Mouse (Mus musculus): ENCODE measurements around the gene Clpb.

Gene Clpb

DNA sequence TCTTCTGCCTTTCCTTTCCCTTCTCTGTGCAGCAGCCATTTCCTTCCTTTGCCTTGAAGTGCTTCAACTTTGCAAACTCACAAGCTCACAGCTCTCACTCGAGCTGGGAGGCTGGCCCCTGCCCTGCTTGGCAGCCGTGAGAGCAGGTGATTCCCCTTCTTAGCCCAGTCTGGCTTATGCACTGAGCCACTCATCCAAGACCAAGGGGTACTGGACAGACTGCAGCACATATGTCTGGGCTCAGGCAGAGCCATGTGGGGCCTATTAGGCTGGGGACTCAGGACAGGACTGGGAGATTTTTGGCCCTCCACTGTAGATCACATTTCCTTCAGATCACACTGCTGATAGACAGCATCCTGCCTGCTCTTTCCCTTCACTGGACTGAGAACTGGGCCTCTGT, 10.1 kb downstream of the Clpb start:
- no peak for DNase-seq (ENCODE audit: low read depth, low spot score)

DNA sequence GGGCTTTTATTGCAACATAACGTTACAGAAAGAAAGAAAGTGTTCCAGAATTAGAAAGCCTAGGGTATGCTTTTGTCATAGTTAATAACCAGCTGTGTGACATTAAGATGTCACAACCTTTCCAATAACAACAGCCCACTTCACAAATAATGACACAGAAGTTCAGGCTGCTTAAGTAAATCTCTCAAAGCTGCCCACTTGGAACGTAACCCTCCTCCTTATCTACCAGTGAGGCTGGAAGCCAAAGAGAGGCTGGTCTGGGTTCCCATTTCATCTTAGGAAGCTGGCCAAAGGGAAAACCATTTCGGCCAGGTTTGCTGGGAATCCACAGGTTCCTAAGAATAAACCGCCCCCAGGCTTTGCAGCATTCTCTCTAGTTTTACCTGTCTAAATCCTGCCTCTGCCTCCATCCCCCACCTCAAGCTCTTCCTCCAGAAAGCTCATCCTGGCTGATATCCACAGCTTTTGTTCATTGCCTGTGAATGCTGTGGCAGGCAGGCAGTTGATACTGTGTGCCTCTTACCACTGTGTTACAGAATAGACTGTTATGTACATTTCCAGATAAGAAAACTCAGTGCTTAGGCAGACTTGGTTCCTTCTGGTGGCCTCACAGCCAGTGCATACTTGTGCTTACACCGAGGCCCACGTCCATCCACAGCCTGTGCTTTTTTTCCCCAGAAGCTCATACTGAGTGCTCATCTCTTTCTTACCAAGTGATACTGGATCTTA, 12.8 kb downstream of the Clpb start:
- no peak for DNase-seq (ENCODE audit: low read depth, low spot score)

DNA sequence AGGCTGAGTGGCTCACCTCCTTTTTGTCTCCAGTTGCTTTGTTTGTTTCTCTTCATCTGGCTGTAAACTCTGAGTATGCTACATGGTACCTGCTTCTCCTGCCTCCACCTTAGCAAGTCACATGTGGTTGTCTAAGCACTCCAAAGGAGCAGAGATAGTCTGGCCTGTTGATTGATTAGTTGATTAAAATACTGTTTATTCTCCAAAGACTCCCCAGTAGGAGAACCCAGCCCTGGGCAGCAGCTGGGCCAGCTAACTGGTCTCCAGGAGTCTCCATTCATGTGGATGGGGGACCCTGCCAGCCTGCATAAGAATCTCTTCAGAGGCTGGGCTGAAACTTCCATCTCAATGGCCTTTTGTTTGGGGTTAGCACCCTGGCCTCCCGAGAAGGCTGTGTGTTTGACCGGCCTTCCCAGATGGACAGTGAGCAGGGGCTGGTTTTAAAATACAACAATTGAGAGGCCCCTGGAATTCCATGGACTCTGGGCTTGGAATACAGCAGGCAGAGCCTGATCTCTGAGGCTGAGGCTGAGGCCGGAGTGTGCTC, 13.4 kb downstream of the Clpb start:
- no peak for DNase-seq (ENCODE audit: low read depth, low spot score)

DNA sequence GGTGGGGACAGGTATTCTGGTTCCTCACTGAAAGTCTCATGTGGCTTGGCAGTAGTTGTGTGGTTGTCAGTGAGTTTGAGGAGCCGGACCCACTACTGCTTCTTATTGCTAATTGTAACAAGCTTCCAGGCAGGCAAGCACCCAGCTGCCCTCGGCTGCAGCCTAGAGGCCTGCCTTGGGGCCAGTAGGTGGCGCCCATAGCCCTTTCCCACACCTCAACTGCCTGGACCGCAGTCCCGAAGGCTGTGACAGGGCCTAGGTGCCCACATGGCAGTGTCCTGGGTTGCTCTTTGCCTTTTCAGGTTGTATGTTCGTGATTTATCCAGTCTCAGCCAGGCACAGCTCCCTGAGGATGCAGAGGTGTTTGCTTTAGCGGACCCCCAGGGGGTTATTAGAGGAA, 16.2 kb downstream of the Clpb start:
- no peak for DNase-seq (ENCODE audit: low read depth, low spot score)

DNA sequence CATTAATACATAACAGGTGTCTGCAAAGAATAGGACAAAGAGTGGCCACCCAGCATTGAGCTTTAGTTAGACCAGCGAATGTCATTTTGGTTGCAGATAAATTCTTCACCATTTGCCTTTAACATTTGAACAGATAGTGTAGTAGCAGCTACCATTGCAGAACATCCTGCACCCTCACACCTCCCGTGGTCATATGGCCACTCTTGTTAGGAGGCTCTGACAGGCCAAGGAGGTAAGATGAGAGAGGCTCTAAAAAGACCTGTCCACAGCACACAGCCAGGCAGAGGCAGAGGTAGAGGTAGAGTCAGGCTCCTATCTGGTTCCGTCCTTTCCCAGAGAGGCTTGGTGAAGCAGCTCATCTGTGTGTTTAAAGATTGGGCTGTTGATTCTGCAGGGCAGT, 17.5 kb downstream of the Clpb start:
- no peak for DNase-seq (ENCODE audit: low read depth, low spot score)

DNA sequence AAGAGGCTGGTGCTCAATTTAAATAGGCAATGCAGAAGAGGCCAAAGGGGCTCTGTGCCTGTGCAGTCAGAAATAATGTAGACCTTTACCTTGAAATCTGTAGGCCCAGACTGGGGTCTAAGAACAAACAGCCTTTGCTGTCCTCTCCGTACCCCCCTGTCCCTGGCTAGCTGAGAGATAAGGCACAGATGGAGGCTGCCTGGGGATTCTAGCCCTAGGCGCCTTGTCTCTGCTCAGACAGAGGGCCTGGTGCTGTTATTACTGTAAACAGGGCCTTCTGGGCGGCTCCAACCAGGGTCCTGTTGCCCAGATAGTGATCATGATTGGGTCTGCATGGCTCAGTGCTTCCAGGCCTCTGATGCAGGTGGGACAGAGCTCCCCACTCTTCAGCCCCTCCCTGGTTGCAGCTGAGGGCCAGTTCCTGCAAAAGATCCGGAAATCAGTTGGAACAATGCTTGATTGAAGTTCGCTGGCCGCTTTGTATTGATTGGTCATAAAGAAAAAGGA, 18.2 kb downstream of the Clpb start:
- DNase-seq (ENCODE audit: low read depth, low spot score) = no peak

DNA sequence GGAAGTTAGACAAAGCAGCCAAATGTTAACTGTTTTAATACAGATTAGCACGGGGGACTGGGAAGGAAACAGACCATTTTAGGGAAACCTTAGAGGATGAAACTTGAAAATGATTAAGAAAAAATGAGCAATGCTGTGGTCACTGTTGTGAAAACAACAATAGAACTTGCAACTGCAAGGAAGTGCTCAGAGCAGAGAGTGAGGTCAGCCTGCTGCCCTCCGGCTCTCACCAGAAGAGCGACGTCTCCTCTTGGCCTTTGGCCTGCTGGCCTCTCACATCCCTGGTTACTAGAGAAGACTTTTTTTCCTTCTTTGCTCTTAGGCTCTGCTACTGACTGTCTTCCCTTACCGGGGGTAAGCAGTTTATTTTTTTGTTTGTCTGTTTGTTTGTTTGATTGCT, 19.5 kb downstream of the Clpb start:
- DNase-seq (ENCODE audit: low read depth, low spot score) = no peak

DNA sequence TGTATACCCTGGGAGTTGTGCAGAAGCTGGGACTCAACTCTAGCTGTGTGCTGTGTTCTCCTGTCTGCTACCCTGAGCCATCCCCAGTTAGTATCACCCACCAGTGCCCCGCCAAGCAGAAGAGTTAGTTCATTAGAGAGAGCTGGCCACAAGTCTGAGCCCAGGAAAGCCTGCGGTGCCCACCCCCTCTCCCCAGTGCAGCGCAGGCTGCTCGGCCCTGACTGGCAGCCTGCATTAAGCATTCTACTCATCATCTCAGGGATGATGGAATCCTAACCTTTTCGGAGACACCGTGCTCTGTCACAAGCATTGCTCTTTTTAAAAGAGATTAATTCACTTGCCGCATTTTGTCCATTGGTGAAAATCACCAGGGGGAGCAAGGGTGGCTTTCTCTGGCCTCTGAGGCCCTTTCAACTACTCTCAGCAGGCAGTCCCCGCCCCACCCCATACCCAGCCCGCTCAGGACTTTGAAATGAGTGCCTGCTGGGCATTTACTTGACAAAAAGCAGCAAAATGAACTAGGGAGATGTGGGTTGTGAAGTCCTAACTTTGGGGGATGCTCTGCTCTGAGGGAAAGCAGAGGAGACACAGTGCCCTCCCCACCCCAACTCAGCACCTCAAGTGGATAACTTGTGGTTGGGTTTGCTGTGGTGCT, 20.7 kb downstream of the Clpb start:
- no peak for DNase-seq (ENCODE audit: low read depth, low spot score)

DNA sequence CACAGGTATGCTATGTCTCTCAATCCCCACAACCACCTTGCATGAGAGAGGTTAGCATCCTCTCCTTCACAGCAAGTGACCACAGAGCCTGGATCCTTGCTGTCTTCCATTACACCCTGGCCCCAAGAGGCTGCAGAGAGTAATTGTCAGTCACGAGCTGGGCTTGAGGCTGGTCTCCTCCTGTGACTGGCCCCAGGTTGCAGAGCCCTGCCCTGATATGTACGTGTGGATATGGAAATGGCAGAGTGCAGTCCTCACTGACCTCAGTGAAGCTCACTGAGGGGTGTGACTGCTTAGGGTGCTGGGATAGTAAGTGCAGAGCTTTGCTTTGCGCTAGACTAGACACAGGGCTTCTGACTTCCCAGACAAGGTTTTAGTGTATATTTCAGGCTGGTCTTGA, 21.2 kb downstream of the Clpb start:
- DNase-seq (ENCODE audit: low read depth, low spot score) = no peak

DNA sequence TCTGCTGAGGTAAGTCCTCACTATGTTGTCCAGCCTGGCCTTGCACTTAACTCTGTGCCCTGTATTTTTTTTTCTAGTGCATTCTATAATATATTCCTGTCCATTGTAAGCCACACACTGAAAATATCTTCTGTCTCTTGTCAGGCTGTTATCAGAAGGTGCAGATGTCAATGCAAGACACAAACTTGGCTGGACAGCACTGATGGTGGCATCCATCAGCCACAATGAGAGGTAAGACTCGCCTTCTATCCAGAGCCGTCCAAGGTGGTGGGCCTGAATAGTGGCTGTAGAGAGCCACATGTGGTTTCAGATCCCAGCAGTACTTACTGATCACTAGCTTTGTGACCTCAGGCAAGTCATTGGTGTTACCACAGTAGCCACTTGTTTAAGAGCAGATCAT, 23.7 kb downstream of the Clpb start:
- DNase-seq (ENCODE audit: low read depth, low spot score) = no peak

DNA sequence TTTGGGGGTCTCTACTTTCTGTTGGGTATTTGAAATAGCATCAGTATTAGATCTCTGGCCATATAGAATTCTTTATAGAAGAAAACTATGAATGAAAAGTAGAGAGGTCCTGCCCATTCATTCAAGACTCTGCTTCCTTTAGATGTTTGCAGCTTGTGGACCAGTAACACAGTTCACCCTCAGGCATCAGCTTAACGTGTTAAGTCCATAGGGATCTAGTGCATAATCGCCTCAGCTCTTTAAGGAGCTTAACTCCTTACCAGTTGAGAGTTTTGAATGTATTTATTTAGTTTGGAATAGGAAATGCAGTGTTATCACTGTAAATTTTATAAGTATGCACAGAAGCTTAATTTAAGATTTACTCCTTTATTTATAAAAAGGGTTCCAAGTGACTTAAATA, 27.0 kb downstream of the Clpb start:
- no peak for DNase-seq (ENCODE audit: low read depth, low spot score)

DNA sequence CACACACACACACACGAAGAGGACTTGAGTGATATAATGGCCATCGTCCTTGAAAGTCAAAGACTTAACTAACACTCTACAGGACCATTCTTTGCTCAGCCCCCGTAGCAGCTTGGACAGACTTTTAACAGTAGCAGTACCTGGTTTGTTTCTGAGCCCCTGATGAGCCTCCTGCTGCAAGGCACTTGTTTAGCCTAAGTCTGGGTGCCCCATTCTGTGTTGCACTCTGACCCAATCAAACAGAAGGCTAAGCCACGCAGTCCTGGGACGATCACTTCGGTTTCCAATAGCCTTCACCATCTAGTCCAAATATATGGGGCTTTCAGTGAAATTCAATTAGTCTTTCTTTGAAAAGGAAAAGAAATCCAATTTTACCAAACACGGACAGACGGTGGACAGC, 28.4 kb downstream of the Clpb start:
- DNase-seq (ENCODE audit: low read depth, low spot score) = no peak

DNA sequence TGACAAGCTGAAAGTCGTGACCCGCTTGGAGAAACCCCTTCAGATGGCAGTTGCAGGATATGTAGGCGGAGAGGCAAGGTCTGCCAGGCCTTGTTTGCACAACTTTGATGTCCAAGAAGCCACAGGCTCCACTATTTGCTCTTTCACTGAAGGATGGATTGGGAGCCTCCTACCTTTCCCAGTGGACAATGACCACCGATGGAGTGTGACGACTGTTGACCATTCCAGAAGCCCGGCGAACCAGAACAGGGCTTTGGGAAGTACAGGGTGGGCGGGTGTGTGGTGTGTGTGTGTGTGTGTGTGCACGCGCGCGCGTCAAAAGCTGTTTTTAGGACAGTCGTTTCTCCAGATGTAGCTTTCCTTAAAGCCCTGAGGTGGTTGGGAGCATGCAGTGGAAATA, 29.0 kb downstream of the Clpb start:
- no peak for DNase-seq (ENCODE audit: low read depth, low spot score)

DNA sequence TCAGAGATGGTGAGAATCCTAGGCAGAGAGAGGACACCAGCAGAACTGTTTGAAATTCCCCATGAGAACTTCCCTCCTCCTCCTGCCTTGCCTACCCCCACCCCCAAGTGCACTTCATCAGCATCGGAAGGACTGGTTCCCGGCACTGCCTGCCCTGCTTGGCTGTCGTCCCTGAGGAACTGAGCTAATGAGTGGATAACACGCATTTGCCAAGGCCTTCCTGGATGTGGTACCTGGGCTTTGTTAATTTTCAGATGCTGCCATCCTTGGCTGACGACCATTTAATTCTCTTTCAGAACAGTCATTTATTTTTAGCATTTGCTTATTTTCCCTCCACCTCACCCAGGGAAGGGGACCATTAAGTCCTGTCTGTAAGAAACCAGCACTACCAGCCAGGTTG, 32.0 kb downstream of the Clpb start:
- no peak for DNase-seq (ENCODE audit: low read depth, low spot score)

DNA sequence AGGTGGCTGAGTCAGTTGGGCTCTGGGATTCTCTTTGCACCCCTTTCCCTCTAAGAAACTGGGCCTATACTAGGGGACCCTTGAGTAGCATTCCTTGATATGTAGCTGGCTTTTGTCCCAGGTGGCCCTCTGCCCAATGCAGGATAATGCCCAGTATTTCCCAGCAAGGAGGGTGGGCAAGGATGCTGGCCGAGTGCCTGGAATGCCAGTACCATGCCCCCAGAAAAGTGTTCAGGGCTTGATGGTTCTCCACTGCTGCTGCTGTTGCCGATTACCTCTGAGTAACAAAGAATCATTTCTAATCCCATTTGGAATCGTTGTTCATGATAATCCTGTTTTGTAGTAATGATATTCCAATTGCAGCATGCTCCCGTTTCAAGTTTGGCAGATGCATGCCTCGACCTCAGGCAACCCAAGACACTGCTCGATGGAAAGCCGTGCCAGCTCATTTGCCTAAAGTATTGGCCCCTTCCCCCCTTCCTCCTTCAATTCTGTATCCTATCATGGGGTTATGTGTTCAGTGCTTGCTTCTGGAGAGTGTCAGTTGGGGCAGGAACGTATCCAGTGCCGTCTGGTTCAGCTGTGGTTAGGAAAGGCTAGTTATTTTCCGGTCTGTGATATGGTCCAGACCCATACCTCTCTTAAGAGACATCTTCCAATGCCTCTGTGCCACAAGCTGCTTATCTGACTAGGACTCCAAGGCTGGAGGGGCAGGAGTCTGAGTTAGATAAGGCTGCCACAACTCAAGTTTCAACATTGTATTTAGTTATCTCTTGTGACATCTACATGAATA, 33.7 kb downstream of the Clpb start:
- no peak for DNase-seq (ENCODE audit: low read depth, low spot score)

DNA sequence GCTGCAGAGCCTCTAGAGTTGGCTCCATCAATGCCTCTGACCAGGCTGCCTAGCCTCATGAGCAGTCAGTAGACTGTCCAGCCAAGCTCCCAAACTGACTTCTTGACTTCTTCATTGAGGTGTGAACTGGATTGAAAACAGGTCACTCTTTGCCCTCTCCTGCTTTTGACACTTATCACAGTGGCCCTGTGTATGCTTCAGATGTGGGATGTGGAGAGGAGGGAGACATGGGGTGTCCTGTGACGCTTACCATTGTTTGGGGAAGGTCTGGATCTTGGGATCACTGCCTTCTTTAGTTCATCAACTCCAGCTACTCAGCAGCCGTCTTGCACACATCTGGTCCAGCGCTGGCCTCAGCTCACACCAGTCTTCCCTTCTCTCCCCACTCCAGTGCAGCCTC, 36.9 kb downstream of the Clpb start:
- no peak for DNase-seq (ENCODE audit: low read depth, low spot score)

DNA sequence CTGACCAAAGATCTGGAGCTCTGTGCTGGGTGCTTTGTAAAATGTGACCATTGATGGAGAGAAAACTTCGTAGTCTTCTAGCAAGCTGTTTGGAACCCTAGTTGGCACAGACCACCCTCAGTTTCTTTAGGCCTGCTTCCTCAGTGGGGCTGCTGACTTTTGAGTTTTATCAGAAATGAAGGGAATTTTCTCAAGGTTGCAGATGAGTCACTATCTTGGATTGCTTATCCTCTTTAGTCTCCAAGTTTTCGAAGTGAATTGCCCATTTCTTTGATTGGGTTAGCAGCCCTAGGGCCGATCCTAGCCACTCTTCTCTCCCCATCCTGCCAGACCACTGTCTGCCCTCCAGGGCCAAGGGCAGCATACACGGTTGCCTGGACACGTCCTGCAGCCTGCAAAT, 39.3 kb downstream of the Clpb start:
- DNase-seq (ENCODE audit: low read depth, low spot score) = no peak

DNA sequence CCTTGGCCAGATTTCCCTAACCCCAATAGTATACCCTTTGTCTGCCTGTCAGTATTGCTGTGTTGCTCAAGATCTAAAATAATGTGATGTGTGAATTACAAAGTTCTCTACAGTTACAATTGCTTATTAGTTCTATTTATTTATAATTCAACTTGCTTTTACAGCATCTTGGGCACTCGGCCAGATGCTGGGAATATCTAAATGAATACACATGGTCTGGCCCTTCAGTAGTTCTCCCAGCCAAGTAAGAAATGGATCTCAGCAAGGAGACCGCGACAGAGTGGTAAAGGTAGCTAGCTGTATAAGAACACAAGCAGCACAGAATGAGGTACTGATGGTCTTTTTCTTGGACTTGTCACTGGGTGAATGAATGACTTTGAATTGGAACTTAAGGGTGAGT, 46.2 kb downstream of the Clpb start:
- DNase-seq (ENCODE audit: low read depth, low spot score) = no peak

DNA sequence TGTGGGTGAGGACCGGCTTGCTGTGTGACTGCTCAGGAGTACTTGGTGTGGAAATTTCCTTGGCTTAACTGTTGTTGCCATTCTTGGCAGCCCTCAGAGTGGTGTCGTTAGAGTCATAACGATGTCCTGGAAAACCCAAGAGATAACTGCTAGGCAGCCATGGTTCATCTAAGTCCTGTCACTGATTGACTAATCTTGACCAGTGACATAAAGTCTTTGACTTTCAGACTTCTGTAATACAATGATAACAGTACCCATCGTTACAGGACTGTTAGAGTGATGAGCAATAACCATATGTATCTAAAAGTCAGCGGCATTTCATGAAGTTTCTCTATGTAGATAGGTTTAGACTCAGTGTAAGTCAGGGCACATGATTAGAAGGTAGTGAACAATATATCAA, 46.8 kb downstream of the Clpb start:
- DNase-seq (ENCODE audit: low read depth, low spot score) = no peak

DNA sequence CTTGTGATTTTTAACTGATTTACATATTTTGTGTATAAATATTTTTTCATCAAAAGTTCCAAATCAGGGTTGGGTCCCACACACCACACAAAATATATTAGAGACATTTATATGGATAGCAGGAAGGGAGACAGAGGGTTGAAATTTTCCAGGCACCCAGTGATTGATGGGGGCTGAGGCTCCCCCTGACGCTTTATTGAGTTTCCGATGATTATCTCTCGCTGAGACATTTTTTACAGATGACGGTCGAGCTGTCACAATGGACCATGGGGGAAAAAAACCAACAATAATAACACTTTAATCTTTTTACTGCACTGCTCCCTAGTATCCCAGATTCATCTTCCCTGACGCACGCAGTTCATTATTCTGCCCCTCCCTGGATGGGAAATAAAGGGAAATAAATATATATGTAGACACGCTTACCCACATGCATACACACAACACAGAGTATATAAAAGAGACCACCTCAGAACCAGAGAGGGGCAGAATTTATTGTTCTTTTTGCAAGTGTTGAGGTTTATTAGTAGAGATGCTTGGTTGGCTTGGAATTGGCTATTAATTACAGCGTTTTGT, 50.5 kb downstream of the Clpb start:
- no peak for DNase-seq (ENCODE audit: low read depth, low spot score)

DNA sequence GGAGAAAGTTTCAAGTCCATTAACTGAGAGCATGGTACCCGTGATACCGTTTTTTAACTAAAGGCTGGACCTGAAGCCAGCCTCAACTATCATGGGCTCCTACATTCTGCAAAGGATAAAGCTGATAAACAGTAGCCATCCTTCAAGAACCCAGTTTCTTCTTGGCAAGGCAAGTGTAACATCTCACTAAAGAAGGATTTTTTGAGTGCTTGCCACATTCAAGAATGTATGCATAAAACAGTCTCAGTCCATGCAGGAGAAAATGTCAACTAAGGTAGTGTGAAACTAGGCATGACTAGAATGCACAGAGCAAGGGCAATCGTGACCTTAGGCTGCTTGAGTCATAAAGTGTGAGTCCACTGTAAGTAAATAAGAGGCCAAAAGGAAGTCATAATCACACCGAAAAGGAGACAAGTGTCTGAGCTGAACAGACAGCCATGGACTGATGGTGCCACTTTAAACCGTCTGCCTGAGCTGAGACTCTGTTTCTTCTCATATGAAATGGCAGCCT, 51.7 kb downstream of the Clpb start:
- DNase-seq (ENCODE audit: low read depth, low spot score) = no peak

DNA sequence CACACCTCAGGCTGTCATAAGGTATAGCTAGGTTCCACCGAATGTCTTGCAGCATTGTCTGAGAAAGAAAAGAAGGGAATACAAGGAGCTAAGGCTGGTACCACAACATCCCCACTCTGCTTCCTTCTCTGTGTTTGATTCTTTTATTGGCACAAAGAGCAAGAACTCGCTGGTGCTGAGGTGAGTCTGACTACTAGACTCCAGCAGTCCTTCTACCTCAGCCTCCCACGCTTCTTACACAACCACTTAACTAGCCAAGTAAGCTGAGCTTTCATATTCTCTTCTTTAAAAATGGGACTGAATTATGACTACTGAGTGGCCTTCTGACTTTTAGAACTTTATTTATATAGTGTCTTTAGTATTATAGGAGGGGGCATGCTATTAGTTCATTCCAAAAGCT, 56.9 kb downstream of the Clpb start:
- DNase-seq (ENCODE audit: low read depth, low spot score) = no peak

All from c-Kit-negative CD71-positive TER-119-positive erythroid progenitor cells, embryonic 14.5 days (primary cell).